Mouse (Mus musculus) neural tube, embryonic 11.5 days (tissue): ENCODE data around the gene Slc35b4. TPM values are rescaled to one million over a fixed set of nuclear protein-coding genes. Genes with fewer than 3 reads are reported as not detected.

ENCODE experiments used
- ATAC-seq: fragments of 200-750 bp; cut with Nextera tagmentation; 2 replicates; pipeline ENCODE4 v1.8.0; 2017; ENCODE audit warnings: moderate number of reproducible peaks, mild to moderate bottlenecking, moderate TSS enrichment, moderate library complexity; ENCODE audit not compliant: insufficient read depth, low FRiP score, low TSS enrichment
- DNase-seq: peaks from one replicate; pipeline ENCODE4 v3.0.0-alpha.2; 2015; ENCODE audit warnings: low spot score
- H3K27ac ChIP-seq: fragments of 300-500 bp; sonication (generic); 2 replicates; pipeline ENCODE4 v1.5.1; 2014; ENCODE audit warnings: low read depth, mild to moderate bottlenecking, low read length
- H3K27me3 ChIP-seq: fragments of 300-500 bp; sonication (generic); 2 replicates; pipeline ENCODE4 v1.6.1; 2014; ENCODE audit warnings: mild to moderate bottlenecking, low read length, mixed read lengths; ENCODE audit not compliant: control insufficient read depth, insufficient read depth
- H3K36me3 ChIP-seq: fragments of 300-500 bp; sonication (generic); 2 replicates; pipeline ENCODE4 v1.6.1; 2014; ENCODE audit warnings: mild to moderate bottlenecking, low read length, moderate library complexity, mixed read lengths; ENCODE audit not compliant: control insufficient read depth, insufficient read depth
- H3K4me1 ChIP-seq: fragments of 300-500 bp; sonication (generic); 2 replicates; pipeline ENCODE4 v1.6.1; 2014; ENCODE audit warnings: low read length, mixed read lengths; ENCODE audit not compliant: control insufficient read depth, insufficient read depth
- H3K4me2 ChIP-seq: fragments of 300-500 bp; sonication (generic); 2 replicates; pipeline ENCODE4 v1.6.1; 2014; ENCODE audit warnings: low read depth, mild to moderate bottlenecking, moderate library complexity
- H3K4me3 ChIP-seq: fragments of 300-500 bp; sonication (generic); 2 replicates; pipeline ENCODE4 v1.5.1; 2014; ENCODE audit warnings: low read depth, low read length
- H3K9ac ChIP-seq: fragments of 300-500 bp; sonication (generic); 2 replicates; pipeline ENCODE4 v1.6.1; 2014; ENCODE audit warnings: mild to moderate bottlenecking, low read length
- H3K9me3 ChIP-seq: fragments of 300-500 bp; sonication (generic); 2 replicates; pipeline ENCODE4 v1.6.1; 2016; ENCODE audit warnings: low read length; ENCODE audit not compliant: control insufficient read depth
- WGBS: fragments of 180-500 bp; shearing (Covaris S2); extraction: QIAGEN DNeasy Blood & Tissue Kit; methylation state at CpG from one replicate; pipeline ENCODE4 v1.1.7; 2014; 5-methylcytosine and 5-hydroxymethylcytosine counted together
- polyA plus RNA-seq: library from polyadenylated mRNA; unstranded; fragments of >200 nt; fragmentation: Nextera tagmentation; extraction: Ambion mirVana; gene quantifications from 2 replicates; pipeline ENCODE4 v1.2.1, GENCODE M21; 2014

Slc35b4 gene
- polyA plus RNA-seq, 1 experiment from 2014 or later = 51.2 TPM

- Histone ChIP-seq H3K27me3 (no peaks in the 10 kb centered on the region), H3K4me2 (no peak overlapping the region), H3K27ac (no peak overlapping the region), H3K9me3 (no peaks in the 10 kb centered on the region), H3K4me1 (peaks cover 5% of the 10 kb centered on the region; the same call in 1 of the 2 replicates), H3K9ac (no peak overlapping the region), H3K36me3 (no peaks in the 10 kb centered on the region), H3K4me3 (no peak overlapping the region)
- WGBS = 90% methylated on average over 8 of the region's 8 CpGs
- no peak for DNase-seq
- ATAC-seq = no peak
Measured at GRCm38 (mm10) chr6:34174715-34175114, 2.2 kb downstream of the Slc35b4 start.

GRCm38 (mm10) chr6:34173251-34173650 is 3.7 kb downstream of the Slc35b4 start:
- Histone ChIP-seq H3K4me3 (no peak overlapping the region), H3K27me3 (no peaks in the 10 kb centered on the region), H3K4me2 (no peak overlapping the region), H3K9me3 (no peaks in the 10 kb centered on the region), H3K4me1 (peaks cover 5% of the 10 kb centered on the region; the same call in 1 of the 2 replicates), H3K27ac (no peak overlapping the region), H3K9ac (no peak overlapping the region), H3K36me3 (no peaks in the 10 kb centered on the region)
- ATAC-seq (no peak), DNase-seq (no peak)
- WGBS = 81% methylated on average over 12 of the region's 12 CpGs

DNA sequence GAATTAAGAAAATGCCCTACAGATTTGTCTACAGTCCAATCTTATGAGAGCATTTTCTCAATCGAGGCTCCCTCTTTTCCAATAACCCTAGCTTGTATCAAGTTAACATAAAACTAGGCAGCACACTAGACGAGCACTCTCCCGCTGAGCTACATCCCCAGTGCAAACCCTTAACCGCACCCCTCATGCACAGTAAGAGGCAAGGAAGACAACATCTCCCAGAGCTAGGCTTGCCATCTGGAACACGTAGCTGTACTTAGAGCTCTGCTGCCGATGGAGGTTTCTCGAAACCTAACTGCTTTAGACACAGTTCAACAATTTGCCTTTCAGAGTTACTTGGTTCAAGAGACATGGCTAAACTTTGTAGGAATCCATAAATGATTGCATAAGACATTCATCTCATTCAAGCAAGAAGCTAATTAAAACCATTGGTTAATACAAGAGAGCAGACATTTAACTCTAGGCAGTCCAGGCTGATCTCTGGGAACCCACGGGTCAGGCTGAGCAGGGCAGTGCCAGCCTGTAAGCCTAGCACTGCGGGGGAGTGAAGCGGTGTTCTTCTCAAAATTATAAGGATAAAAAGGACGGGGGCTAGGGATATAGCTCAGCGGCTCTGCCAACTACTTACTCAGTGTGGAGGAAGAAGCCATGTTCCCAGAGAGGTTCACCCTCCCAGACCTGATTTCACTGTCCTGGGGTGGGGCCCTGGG is 5.0 kb downstream of the Slc35b4 start:
- 91% methylated on average over 12 of the region's 12 CpGs for WGBS
- no peak for ATAC-seq
- Histone ChIP-seq H3K27me3 (no peaks in the 10 kb centered on the region), H3K9me3 (no peaks in the 10 kb centered on the region), H3K27ac (no peak overlapping the region), H3K4me1 (peaks cover 5% of the 10 kb centered on the region; the same call in 1 of the 2 replicates), H3K36me3 (no peaks in the 10 kb centered on the region), H3K9ac (no peak overlapping the region), H3K4me3 (no peak overlapping the region), H3K4me2 (no peak overlapping the region)
- DNase-seq = no peak

GRCm38 (mm10) chr6:34170844-34171494 is 5.9 kb downstream of the Slc35b4 start:
- Histone ChIP-seq H3K4me3 (no peak overlapping the region), H3K36me3 (no peaks in the 10 kb centered on the region), H3K27me3 (no peaks in the 10 kb centered on the region), H3K4me2 (no peak overlapping the region), H3K27ac (no peak overlapping the region), H3K4me1 (peaks cover 3% of the 10 kb centered on the region; the same call in 1 of the 2 replicates), H3K9ac (no peak overlapping the region), H3K9me3 (no peaks in the 10 kb centered on the region)
- DNase-seq (no peak), ATAC-seq (no peak)
- 91% methylated on average over 7 of the region's 7 CpGs for WGBS

GRCm38 (mm10) chr6:34168834-34169233 is 8.1 kb downstream of the Slc35b4 start:
- no peaks in the 10 kb centered on the region for H3K36me3 ChIP-seq

DNA sequence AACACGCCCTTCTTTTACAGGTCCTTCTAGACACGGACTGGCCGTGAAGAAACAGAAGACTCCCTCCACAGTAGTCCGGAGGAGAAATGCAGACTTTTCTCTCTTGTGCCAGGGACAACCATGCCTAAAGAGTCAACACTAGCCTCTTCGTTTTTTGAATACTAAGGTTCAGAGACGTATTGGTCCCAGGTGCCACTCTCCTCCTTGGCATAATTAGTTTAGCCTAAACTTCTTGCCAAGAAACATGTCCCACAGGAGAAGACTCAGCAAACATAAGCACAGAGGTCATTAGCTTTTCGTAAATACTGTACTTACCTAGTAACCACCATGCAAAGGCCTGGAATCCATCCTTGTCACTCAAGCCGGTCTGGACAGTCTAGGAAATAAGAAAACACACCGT is 13.9 kb downstream of the Slc35b4 start:
- no peak overlapping the region for H3K4me3 ChIP-seq
- peaks cover 4% of the 10 kb centered on the region; the same call in 1 of the 2 replicates for H3K36me3 ChIP-seq
- H3K9me3 ChIP-seq = no peaks in the 10 kb centered on the region
- H3K9ac ChIP-seq = no peak overlapping the region
- 89% methylated on average over 9 of the region's 9 CpGs for WGBS
- H3K4me1 ChIP-seq = no peaks in the 10 kb centered on the region
- DNase-seq (no peak), ATAC-seq (no peak)
- H3K27me3 ChIP-seq = no peaks in the 10 kb centered on the region
- no peak overlapping the region for H3K4me2 ChIP-seq
- no peak overlapping the region for H3K27ac ChIP-seq

More at GRCm38 (mm10) chr6:34168834-34169233, 8.1 kb downstream of the Slc35b4 start:
- Histone ChIP-seq H3K27me3 (no peaks in the 10 kb centered on the region), H3K9ac (no peak overlapping the region), H3K4me1 (no peaks in the 10 kb centered on the region), H3K9me3 (no peaks in the 10 kb centered on the region), H3K4me3 (no peak overlapping the region), H3K4me2 (no peak overlapping the region), H3K27ac (no peak overlapping the region)
- ATAC-seq (no peak), DNase-seq (no peak)
- WGBS = 86% methylated on average over 3 of the region's 3 CpGs

DNA sequence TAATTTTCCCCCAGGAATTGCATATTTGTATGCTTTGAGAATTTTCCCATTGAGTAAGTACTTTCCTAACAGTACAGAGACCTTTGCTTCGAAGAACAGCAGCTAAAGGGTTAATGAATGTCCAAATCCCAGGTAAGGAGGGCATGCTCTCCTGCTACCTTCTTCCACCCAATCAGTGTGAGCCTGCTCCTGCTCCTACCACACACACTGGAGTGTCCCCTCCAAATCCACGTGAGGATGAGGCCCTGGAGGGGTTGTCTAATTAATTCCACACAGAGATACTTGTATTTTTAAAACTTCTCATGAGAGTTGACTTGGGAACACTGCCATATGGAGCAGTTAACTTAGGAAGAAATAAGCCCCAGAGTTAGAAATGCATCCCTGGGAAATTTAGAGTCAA is 14.3 kb downstream of the Slc35b4 start:
- no peak overlapping the region for H3K4me2 ChIP-seq
- WGBS = 80% methylated on average over 2 of the region's 2 CpGs
- H3K9ac ChIP-seq = no peak overlapping the region
- H3K27ac ChIP-seq = no peak overlapping the region
- no peaks in the 10 kb centered on the region for H3K9me3 ChIP-seq
- peaks cover 5% of the 10 kb centered on the region for H3K36me3 ChIP-seq
- no peak for ATAC-seq
- DNase-seq = no peak
- no peaks in the 10 kb centered on the region for H3K4me1 ChIP-seq
- H3K4me3 ChIP-seq = no peak overlapping the region
- no peaks in the 10 kb centered on the region for H3K27me3 ChIP-seq

- no peak overlapping the region for H3K4me3 ChIP-seq
- peaks cover 7% of the 10 kb centered on the region for H3K36me3 ChIP-seq
- no peaks in the 10 kb centered on the region for H3K4me1 ChIP-seq
- DNase-seq (no peak), ATAC-seq (no peak)
- no peak overlapping the region for H3K9ac ChIP-seq
- H3K27ac ChIP-seq = no peak overlapping the region
- no peaks in the 10 kb centered on the region for H3K27me3 ChIP-seq
- H3K9me3 ChIP-seq = no peaks in the 10 kb centered on the region
- 94% methylated on average over 7 of the region's 7 CpGs for WGBS
- no peak overlapping the region for H3K4me2 ChIP-seq
Measured at GRCm38 (mm10) chr6:34161511-34161910, 15.4 kb downstream of the Slc35b4 start.

GRCm38 (mm10) chr6:34160816-34161310 is 16.0 kb downstream of the Slc35b4 start:
- H3K36me3 ChIP-seq = peaks cover 7% of the 10 kb centered on the region

More at GRCm38 (mm10) chr6:34160816-34161310, 16.0 kb downstream of the Slc35b4 start:
- Histone ChIP-seq H3K9ac (no peak overlapping the region), H3K4me1 (no peaks in the 10 kb centered on the region), H3K4me2 (no peak overlapping the region), H3K9me3 (no peaks in the 10 kb centered on the region), H3K4me3 (no peak overlapping the region), H3K27ac (no peak overlapping the region), H3K27me3 (no peaks in the 10 kb centered on the region)
- ATAC-seq (no peak), DNase-seq (no peak)
- 94% methylated on average over 7 of the region's 7 CpGs for WGBS
